Mouse (Mus musculus) liver, adult 2 months (tissue): ENCODE results near the gene Zdhhc18.

Experiments
- CTCF ChIP-seq: fragments of 200-500 bp; IDR thresholded peaks from 2 replicates; pipeline ENCODE4 v1.5.1; 2011; ENCODE audit warnings: low read depth, low read length, control low read depth
- POLR2A ChIP-seq: fragments of 200-500 bp; IDR thresholded peaks from 2 replicates; pipeline ENCODE4 v1.6.1; 2011; ENCODE audit warnings: low read length, control low read depth; ENCODE audit not compliant: insufficient read depth; ENCODE audit errors: extremely low read depth

- no peak for TF ChIP-seq CTCF
- TF ChIP-seq POLR2A = no peak
Observed at GRCm38 (mm10) chr4:133645195-133645594, 4.8 kb downstream of the Zdhhc18 start.
